Mouse (Mus musculus): Measurements from ENCODE around the gene Hook2. TPM values are rescaled to one million over a fixed set of nuclear protein-coding genes. Genes with fewer than 3 reads are reported as not detected.

The Hook2 gene
- total and polyA plus RNA-seq, 3 experiments: 7.1 to 24.7 (median 9.8) TPM

GRCm38 (mm10) chr8:84952612-84953255, 37.7 kb upstream of the Hook2 start:
- in situ Hi-C loops (cut with MboI; ENCODE audit: low pct_ligation_motif_present, low pct_unique_long_range_greater_than_20kb, low sequenced_read_pairs): no loop called here
- peak; percentile 26 for DNase-seq (ENCODE audit: extremely low read depth)
- Histone ChIP-seq H3K9me3 (replicated peaks; ENCODE audit: low read length) (no peaks in the 10 kb centered on the region), H3K79me2 (replicated peaks; ENCODE audit: control insufficient read depth, extremely low read depth, insufficient read depth, poor library complexity, severe bottlenecking) (no peaks in the 10 kb centered on the region), H3K4me1 (ENCODE audit: control insufficient read depth in 1 of 2, insufficient read depth in 2 of 2) (peaks cover 2 to 7% of the 10 kb centered on the region in 2 experiments; a peak in 3 of 4 replicates), H3K9ac (ENCODE audit: insufficient read depth, low read depth) (no peak overlapping the region), H3K4me3 (replicated peaks in 1 of 3; ENCODE audit: low read depth in 2 of 3, low read length in 2 of 3, poor library complexity in 1 of 3) (no peak overlapping the region), H3K4me2 (ENCODE audit: insufficient read depth, low read depth, poor library complexity, severe bottlenecking) (peak overlapping the region; percentile 67), H3K27me3 (replicated peaks) (peaks cover 36% of the 10 kb centered on the region), H3K27ac (ENCODE audit: insufficient read depth, low read depth) (no peak overlapping the region), H3K36me3 (replicated peaks in 1 of 2; ENCODE audit: control insufficient read depth in 1 of 2, insufficient read depth in 1 of 2, low read length in 1 of 2) (peaks cover 5 to 23% of the 10 kb centered on the region in 2 experiments)
- dilution Hi-C loops (cut with MboI; ENCODE audit: extremely low pct_ligation_motif_present, extremely low pct_unique_long_range_greater_than_20kb, low sequenced_read_pairs): no loop called here
- TF ChIP-seq TBP (conservative IDR thresholded peaks at IDR 0.05; ENCODE audit: low read depth, low read length) (no peak), ZMIZ1 (IDR thresholded peaks at IDR 0.05; ENCODE audit: low read depth, low read length) (no peak), JUN (IDR thresholded peaks at IDR 0.05; ENCODE audit: insufficient read depth, low read depth, low read length) (no peak), E2F4 (IDR thresholded peaks at IDR 0.05; ENCODE audit: insufficient replicate concordance, low read depth, low read length) (no peak), PAX5 (IDR thresholded peaks at IDR 0.05; ENCODE audit: low read length) (no peak), MXI1 (IDR thresholded peaks at IDR 0.05; ENCODE audit: low read depth, low read length) (no peak), ELF1 (IDR thresholded peaks at IDR 0.05; ENCODE audit: low read depth, low read length) (no peak), POLR2AphosphoS2 (IDR thresholded peaks at IDR 0.05; ENCODE audit: low read depth, low read length) (no peak), EP300 (IDR thresholded peaks at IDR 0.05; ENCODE audit: low read length) (no peak), USF2 (conservative IDR thresholded peaks at IDR 0.05; ENCODE audit: low read depth, low read length) (no peak), NELFE (IDR thresholded peaks at IDR 0.05; ENCODE audit: low read depth, low read length) (no peak), ETS1 (conservative IDR thresholded peaks at IDR 0.05; ENCODE audit: low read depth, low read length) (no peak), RAD21 (IDR thresholded peaks at IDR 0.05; ENCODE audit: low read depth, low read length) (no peak)

- peaks cover 0 to 7% of the 10 kb centered on the region in 2 experiments; a peak in 2 of 4 replicates for H3K4me1 ChIP-seq (ENCODE audit: control insufficient read depth in 1 of 2, insufficient read depth in 2 of 2)
- dilution Hi-C loops (cut with MboI; ENCODE audit: extremely low pct_ligation_motif_present, extremely low pct_unique_long_range_greater_than_20kb, low sequenced_read_pairs): no loop called here
- H3K27me3 ChIP-seq (replicated peaks): peaks cover 11% of the 10 kb centered on the region
- in situ Hi-C loops (cut with MboI; ENCODE audit: low pct_ligation_motif_present, low pct_unique_long_range_greater_than_20kb, low sequenced_read_pairs): no loop called here
- peak; percentile 82 for DNase-seq (ENCODE audit: extremely low read depth)
- H3K27ac ChIP-seq (ENCODE audit: insufficient read depth, low read depth): no peak overlapping the region
- peaks cover 29 to 54% of the 10 kb centered on the region in 2 experiments for H3K36me3 ChIP-seq (replicated peaks in 1 of 2; ENCODE audit: control insufficient read depth in 1 of 2, insufficient read depth in 1 of 2, low read length in 1 of 2)
- H3K9me3 ChIP-seq (replicated peaks; ENCODE audit: low read length): no peaks in the 10 kb centered on the region
- TF ChIP-seq IRF4 (IDR thresholded peaks at IDR 0.05; ENCODE audit: low read depth, low read length) (no peak), CHD1 (IDR thresholded peaks at IDR 0.05; ENCODE audit: low read depth, low read length) (no peak), TBP (conservative IDR thresholded peaks at IDR 0.05; ENCODE audit: low read depth, low read length) (no peak), MYC (IDR thresholded peaks at IDR 0.05; ENCODE audit: low read depth, low read length) (no peak), CHD2 (IDR thresholded peaks at IDR 0.05; ENCODE audit: low read length) (no peak), POLR2AphosphoS2 (IDR thresholded peaks at IDR 0.05; ENCODE audit: low read depth, low read length) (no peak), JUND (conservative IDR thresholded peaks at IDR 0.05; ENCODE audit: low read depth, low read length) (no peak), BHLHE40 (IDR thresholded peaks at IDR 0.05; ENCODE audit: low read depth, low read length) (no peak), MAFK (IDR thresholded peaks at IDR 0.05; ENCODE audit: insufficient replicate concordance, low read length) (no peak), ELF1 (IDR thresholded peaks at IDR 0.05; ENCODE audit: low read depth, low read length) (no peak), JUN (IDR thresholded peaks at IDR 0.05; ENCODE audit: insufficient read depth, low read depth, low read length) (no peak), RAD21 (IDR thresholded peaks at IDR 0.05; ENCODE audit: low read depth, low read length) (peak; percentile 74), ZC3H11A (IDR thresholded peaks at IDR 0.05; ENCODE audit: low read depth, low read length) (no peak), EP300 (IDR thresholded peaks at IDR 0.05; ENCODE audit: low read length) (no peak), USF2 (conservative IDR thresholded peaks at IDR 0.05; ENCODE audit: low read depth, low read length) (no peak), CTCF (conservative IDR thresholded peaks at IDR 0.05 in 1 of 2, IDR thresholded peaks at IDR 0.05 in 1 of 2; ENCODE audit: low read depth in 2 of 2, low read length in 2 of 2) (peak; percentile 90 to 92), SMC3 (IDR thresholded peaks at IDR 0.05; ENCODE audit: low read depth, low read length) (peak; percentile 66), MEF2A (IDR thresholded peaks at IDR 0.05; ENCODE audit: borderline replicate concordance, low read depth, low read length) (no peak), HCFC1 (IDR thresholded peaks at IDR 0.05; ENCODE audit: low read depth, low read length) (no peak), KAT2A (IDR thresholded peaks at IDR 0.05; ENCODE audit: insufficient replicate concordance, low read length) (no peak), GABPA (IDR thresholded peaks at IDR 0.05; ENCODE audit: insufficient replicate concordance, low read depth, low read length) (no peak), NELFE (IDR thresholded peaks at IDR 0.05; ENCODE audit: low read depth, low read length) (no peak), PAX5 (IDR thresholded peaks at IDR 0.05; ENCODE audit: low read length) (no peak), MAX (IDR thresholded peaks at IDR 0.05; ENCODE audit: low read length) (no peak), UBTF (IDR thresholded peaks at IDR 0.05; ENCODE audit: low read depth, low read length) (no peak)
- no peak overlapping the region for H3K4me2 ChIP-seq (ENCODE audit: insufficient read depth, low read depth, poor library complexity, severe bottlenecking)
- H3K9ac ChIP-seq (ENCODE audit: insufficient read depth, low read depth): no peak overlapping the region
- no peaks in the 10 kb centered on the region for H3K79me2 ChIP-seq (replicated peaks; ENCODE audit: control insufficient read depth, extremely low read depth, insufficient read depth, poor library complexity, severe bottlenecking)
- H3K4me3 ChIP-seq (replicated peaks in 1 of 3; ENCODE audit: low read depth in 2 of 3, low read length in 2 of 3, poor library complexity in 1 of 3): no peak overlapping the region
These were observed 33.6 kb upstream of the Hook2 start for GRCm38 (mm10) chr8:84956768-84957167.
